Mouse (Mus musculus) thymus, adult 18-20 months (tissue): Measurements from ENCODE around the gene Zbtb17.
A peak's percentile ranks its signal among the peaks of the same experiment; 100 is the strongest.

ENCODE experiments used
- DNase-seq, 2 experiments: peaks; one replicate each; pipeline ENCODE4 v3.0.0; 2022; ENCODE audit warnings: mixed read lengths in 2 of 2

Zbtb17 gene

GRCm38 (mm10) chr4:141461088-141461487 is 16.6 kb downstream of the Zbtb17 start:
- DNase-seq: no peak

- DNase-seq: no peak
Measured at GRCm38 (mm10) chr4:141461576-141461975, 17.1 kb downstream of the Zbtb17 start.

GRCm38 (mm10) chr4:141463472-141463871 is 19.0 kb downstream of the Zbtb17 start:
- DNase-seq: peak in 1 of 2 experiments; percentile 2

- DNase-seq: peak in 1 of 2 experiments; percentile 3
Measured at GRCm38 (mm10) chr4:141464722-141465121, 20.3 kb downstream of the Zbtb17 start.

GRCm38 (mm10) chr4:141465512-141466288 is 21.2 kb downstream of the Zbtb17 start:
- no peak for DNase-seq

GRCm38 (mm10) chr4:141466289-141466795 is 21.9 kb downstream of the Zbtb17 start:
- no peak for DNase-seq

- DNase-seq: no peak
Measured at GRCm38 (mm10) chr4:141466844-141467580, 22.6 kb downstream of the Zbtb17 start.

- DNase-seq: no peak
Measured at GRCm38 (mm10) chr4:141467581-141467927, 23.1 kb downstream of the Zbtb17 start.

- DNase-seq: no peak
Measured at GRCm38 (mm10) chr4:141468576-141468975, 24.1 kb downstream of the Zbtb17 start.

- DNase-seq: no peak
Measured at GRCm38 (mm10) chr4:141469343-141469742, 24.9 kb downstream of the Zbtb17 start.

- DNase-seq: no peak
Measured at GRCm38 (mm10) chr4:141471491-141471890, 27.0 kb downstream of the Zbtb17 start.

GRCm38 (mm10) chr4:141472641-141473321 is 28.3 kb downstream of the Zbtb17 start:
- no peak for DNase-seq

GRCm38 (mm10) chr4:141474431-141474830 is 30.0 kb downstream of the Zbtb17 start:
- DNase-seq: no peak

- no peak for DNase-seq
Measured at GRCm38 (mm10) chr4:141477681-141478102, 33.2 kb downstream of the Zbtb17 start.

- no peak for DNase-seq
Measured at GRCm38 (mm10) chr4:141478225-141478624, 33.8 kb downstream of the Zbtb17 start.

GRCm38 (mm10) chr4:141478794-141479193 is 34.3 kb downstream of the Zbtb17 start:
- no peak for DNase-seq

- no peak for DNase-seq
Measured at GRCm38 (mm10) chr4:141479411-141479810, 35.0 kb downstream of the Zbtb17 start.

GRCm38 (mm10) chr4:141484071-141484470 is 39.6 kb downstream of the Zbtb17 start:
- DNase-seq: no peak

GRCm38 (mm10) chr4:141487581-141487980 is 43.1 kb downstream of the Zbtb17 start:
- DNase-seq: no peak

- no peak for DNase-seq
Measured at GRCm38 (mm10) chr4:141488670-141489069, 44.2 kb downstream of the Zbtb17 start.

GRCm38 (mm10) chr4:141500637-141501036 is 56.2 kb downstream of the Zbtb17 start:
- no peak for DNase-seq

- no peak for DNase-seq
Measured at GRCm38 (mm10) chr4:141501058-141501457, 56.6 kb downstream of the Zbtb17 start.

GRCm38 (mm10) chr4:141502723-141503122 is 58.3 kb downstream of the Zbtb17 start:
- no peak for DNase-seq
